Mouse (Mus musculus) forebrain, embryonic 15.5 days (tissue): ENCODE measurements around the gene 9930022D16Rik. TPM values are rescaled to one million over a fixed set of nuclear protein-coding genes. Genes with fewer than 3 reads are reported as not detected.

ENCODE experiments used
- ATAC-seq: fragments of 200-750 bp; cut with Nextera tagmentation; replicated peaks from 2 replicates; pipeline ENCODE4 v1.8.0; 2017; ENCODE audit warnings: mild to moderate bottlenecking, moderate TSS enrichment, moderate library complexity
- H3K27ac ChIP-seq: fragments of 300-500 bp; sonication (generic); replicated peaks from 2 replicates; pipeline ENCODE4 v1.5.1; 2015; ENCODE audit warnings: mild to moderate bottlenecking, inconsistent platforms
- H3K27me3 ChIP-seq: fragments of 300-500 bp; sonication (generic); 2 replicates; pipeline ENCODE4 v1.6.1; 2015; ENCODE audit warnings: inconsistent platforms
- H3K36me3 ChIP-seq: fragments of 300-500 bp; sonication (generic); 2 replicates; pipeline ENCODE4 v1.6.1; 2015; ENCODE audit warnings: mild to moderate bottlenecking, inconsistent platforms
- H3K4me1 ChIP-seq: fragments of 300-500 bp; sonication (generic); 2 replicates; pipeline ENCODE4 v1.6.1; 2015; ENCODE audit warnings: inconsistent platforms
- H3K4me2 ChIP-seq: fragments of 300-500 bp; sonication (generic); replicated peaks from 2 replicates; pipeline ENCODE4 v1.6.1; 2015; ENCODE audit warnings: mild to moderate bottlenecking, inconsistent platforms
- H3K4me3 ChIP-seq: fragments of 300-500 bp; sonication (generic); 2 replicates; pipeline ENCODE4 v1.5.1; 2015; ENCODE audit warnings: mild to moderate bottlenecking, inconsistent platforms
- H3K9ac ChIP-seq: fragments of 300-500 bp; sonication (generic); replicated peaks from 2 replicates; pipeline ENCODE4 v1.6.1; 2015; ENCODE audit warnings: mild to moderate bottlenecking, inconsistent platforms
- H3K9me3 ChIP-seq: fragments of 300-500 bp; sonication (generic); 2 replicates; pipeline ENCODE4 v1.6.1; 2016; ENCODE audit warnings: inconsistent platforms
- WGBS: fragments of 180-500 bp; shearing (Covaris S2); methylation state at CpG from one replicate; pipeline ENCODE4 v1.1.7; 2015; ENCODE audit warnings: mixed read lengths; 5-methylcytosine and 5-hydroxymethylcytosine counted together
- polyA plus RNA-seq: library from polyadenylated mRNA; unstranded; fragments of >200 nt; fragmentation: Nextera tagmentation; extraction: Ambion mirVana; gene quantifications from 2 replicates; pipeline ENCODE4 v1.2.1, GENCODE M21; 2015

The 9930022D16Rik gene
- polyA plus RNA-seq, 1 experiment from 2014 or later, result not detected

DNA sequence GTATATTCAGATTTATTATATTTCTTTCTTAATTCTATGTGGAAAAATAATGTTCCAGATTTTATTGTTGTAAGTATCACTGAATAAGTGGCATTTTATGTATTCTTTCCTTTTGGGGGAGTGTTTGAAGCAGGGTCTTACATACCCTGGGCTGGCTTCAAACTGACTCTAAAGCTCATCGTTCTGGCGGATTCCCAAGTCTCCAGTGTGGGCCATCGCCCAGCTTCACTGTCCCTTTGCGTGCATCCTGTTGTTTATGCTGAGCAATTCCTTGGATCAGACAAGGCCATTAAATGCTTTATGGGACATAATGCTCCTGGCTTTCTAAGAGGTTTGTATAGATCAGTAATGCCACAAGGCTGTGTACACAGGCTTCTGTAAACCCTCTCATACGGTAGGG, 24.7 kb upstream of the 9930022D16Rik start:
- H3K4me2 ChIP-seq, result no peak overlapping the region
- no peak for ATAC-seq
- H3K4me1 ChIP-seq, result no peaks in the 10 kb centered on the region
- H3K9ac ChIP-seq, result no peak overlapping the region
- H3K9me3 ChIP-seq, result no peaks in the 10 kb centered on the region
- H3K36me3 ChIP-seq, result no peaks in the 10 kb centered on the region
- no peaks in the 10 kb centered on the region for H3K27me3 ChIP-seq
- WGBS, result 82% methylated on average over 5 of the region's 5 CpGs
- no peak overlapping the region for H3K27ac ChIP-seq
- no peak overlapping the region for H3K4me3 ChIP-seq

- Histone ChIP-seq H3K4me2 (no peak overlapping the region), H3K27me3 (no peaks in the 10 kb centered on the region), H3K4me1 (no peaks in the 10 kb centered on the region), H3K9me3 (no peaks in the 10 kb centered on the region), H3K4me3 (no peak overlapping the region), H3K27ac (no peak overlapping the region), H3K9ac (no peak overlapping the region), H3K36me3 (peaks cover 1% of the 10 kb centered on the region; the same call in 1 of the 2 replicates)
- no peak for ATAC-seq
- WGBS, result 85% methylated on average over 7 of the region's 7 CpGs
These were observed 22.5 kb upstream of the 9930022D16Rik start for GRCm38 (mm10) chr11:109391200-109391599.

DNA sequence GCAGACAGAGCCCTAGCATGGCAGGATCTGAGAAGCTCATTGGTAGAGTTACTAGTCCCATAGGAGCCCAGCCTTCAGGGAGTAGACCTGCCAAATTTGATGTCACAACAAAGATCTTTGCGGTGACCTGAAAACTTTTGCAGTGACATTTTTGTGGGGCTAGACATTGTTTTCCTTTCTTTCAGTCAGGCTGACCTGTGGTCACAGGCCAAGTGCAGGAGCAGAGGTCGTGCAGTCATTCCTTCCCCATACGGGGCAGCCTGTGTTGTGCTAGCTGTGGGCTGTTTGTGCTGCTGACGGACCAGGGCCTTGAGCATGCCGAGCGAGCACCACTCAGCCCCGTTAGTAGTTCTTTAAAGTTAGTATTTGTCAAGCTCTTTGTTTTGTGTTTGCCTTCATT, 22.0 kb upstream of the 9930022D16Rik start:
- Histone ChIP-seq H3K27ac (no peak overlapping the region), H3K27me3 (no peaks in the 10 kb centered on the region), H3K4me1 (no peaks in the 10 kb centered on the region), H3K9ac (no peak overlapping the region), H3K9me3 (no peaks in the 10 kb centered on the region), H3K36me3 (peaks cover 6% of the 10 kb centered on the region; the same call in 1 of the 2 replicates), H3K4me3 (no peak overlapping the region), H3K4me2 (no peak overlapping the region)
- ATAC-seq, result no peak
- 57% methylated on average over 7 of the region's 7 CpGs for WGBS

DNA sequence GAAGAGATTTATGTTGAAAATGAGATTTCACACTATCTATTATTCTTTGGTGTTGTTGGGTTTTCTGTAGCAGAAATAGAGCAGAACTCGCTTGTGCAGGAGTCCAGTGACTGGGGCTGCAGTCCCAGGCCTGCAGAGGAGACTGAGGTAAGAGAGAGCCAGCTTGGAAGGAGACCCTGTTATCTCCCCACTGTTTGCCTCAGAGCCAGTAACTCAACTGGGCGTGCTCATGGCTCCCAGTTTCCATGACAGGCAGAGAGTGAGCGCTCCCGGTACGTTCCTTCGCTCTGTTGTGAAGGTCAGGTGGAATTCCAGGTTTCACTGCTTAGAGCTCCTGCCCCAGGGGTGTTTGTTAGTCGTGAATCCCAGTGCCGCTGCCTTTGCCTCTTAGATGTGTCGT, 21.1 kb upstream of the 9930022D16Rik start:
- ATAC-seq, result no peak
- peaks cover 12% of the 10 kb centered on the region; the same call in 1 of the 2 replicates for H3K36me3 ChIP-seq
- H3K4me3 ChIP-seq, result no peak overlapping the region
- H3K9ac ChIP-seq, result no peak overlapping the region
- WGBS, result 89% methylated on average over 9 of the region's 9 CpGs
- no peaks in the 10 kb centered on the region for H3K9me3 ChIP-seq
- H3K27ac ChIP-seq, result no peak overlapping the region
- no peak overlapping the region for H3K4me2 ChIP-seq
- no peaks in the 10 kb centered on the region for H3K27me3 ChIP-seq
- no peaks in the 10 kb centered on the region for H3K4me1 ChIP-seq

DNA sequence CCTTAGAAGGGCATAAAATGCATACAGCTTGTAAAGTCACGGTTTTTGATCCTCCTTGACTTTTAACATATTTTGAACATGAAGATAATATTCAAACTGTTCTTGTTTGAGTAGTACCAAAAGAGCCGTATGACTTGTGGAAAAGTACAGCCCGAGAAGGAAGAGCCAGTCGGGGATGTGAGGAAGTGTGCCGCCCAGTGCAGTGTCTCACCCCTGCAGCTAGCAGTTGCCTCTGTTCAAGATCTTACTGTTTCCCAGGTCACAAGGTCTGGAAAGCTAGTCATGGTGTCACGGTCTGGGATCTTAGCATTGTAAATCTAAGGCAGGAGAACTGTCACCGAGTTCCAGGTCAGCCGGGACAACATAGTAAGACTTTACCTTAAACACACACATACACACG, 19.0 kb upstream of the 9930022D16Rik start:
- Histone ChIP-seq H3K27ac (no peak overlapping the region), H3K4me3 (no peak overlapping the region), H3K36me3 (peaks cover 23% of the 10 kb centered on the region; the same call in 1 of the 2 replicates), H3K9me3 (no peaks in the 10 kb centered on the region), H3K4me2 (no peak overlapping the region), H3K9ac (no peak overlapping the region), H3K4me1 (no peaks in the 10 kb centered on the region), H3K27me3 (no peaks in the 10 kb centered on the region)
- ATAC-seq, result no peak
- WGBS, result 94% methylated on average over 9 of the region's 9 CpGs

- Histone ChIP-seq H3K27me3 (no peaks in the 10 kb centered on the region), H3K9ac (no peak overlapping the region), H3K4me3 (no peak overlapping the region), H3K4me1 (no peaks in the 10 kb centered on the region), H3K27ac (no peak overlapping the region), H3K9me3 (no peaks in the 10 kb centered on the region), H3K4me2 (no peak overlapping the region), H3K36me3 (peaks cover 26% of the 10 kb centered on the region; the same call in 1 of the 2 replicates)
- ATAC-seq, result no peak
- 94% methylated on average over 9 of the region's 9 CpGs for WGBS
These were observed 18.4 kb upstream of the 9930022D16Rik start for GRCm38 (mm10) chr11:109395291-109395690.

- ATAC-seq, result no peak
- H3K9me3 ChIP-seq, result no peaks in the 10 kb centered on the region
- H3K9ac ChIP-seq, result no peak overlapping the region
- no peak overlapping the region for H3K27ac ChIP-seq
- H3K36me3 ChIP-seq, result no peaks in the 10 kb centered on the region
- H3K4me1 ChIP-seq, result no peaks in the 10 kb centered on the region
- no peaks in the 10 kb centered on the region for H3K27me3 ChIP-seq
- H3K4me2 ChIP-seq, result no peak overlapping the region
- 88% methylated on average over 5 of the region's 5 CpGs for WGBS
- H3K4me3 ChIP-seq, result no peak overlapping the region
These were observed 7.3 kb upstream of the 9930022D16Rik start for GRCm38 (mm10) chr11:109406431-109406830.

GRCm38 (mm10) chr11:109410197-109410980, 3.3 kb upstream of the 9930022D16Rik start:
- H3K27me3 ChIP-seq, result no peaks in the 10 kb centered on the region
- no peak overlapping the region for H3K27ac ChIP-seq
- no peak overlapping the region for H3K9ac ChIP-seq
- no peaks in the 10 kb centered on the region for H3K4me1 ChIP-seq
- no peak overlapping the region for H3K4me3 ChIP-seq
- ATAC-seq, result no peak
- no peak overlapping the region for H3K4me2 ChIP-seq
- no peaks in the 10 kb centered on the region for H3K9me3 ChIP-seq
- no peaks in the 10 kb centered on the region for H3K36me3 ChIP-seq
- 90% methylated on average over 15 of the region's 15 CpGs for WGBS

DNA sequence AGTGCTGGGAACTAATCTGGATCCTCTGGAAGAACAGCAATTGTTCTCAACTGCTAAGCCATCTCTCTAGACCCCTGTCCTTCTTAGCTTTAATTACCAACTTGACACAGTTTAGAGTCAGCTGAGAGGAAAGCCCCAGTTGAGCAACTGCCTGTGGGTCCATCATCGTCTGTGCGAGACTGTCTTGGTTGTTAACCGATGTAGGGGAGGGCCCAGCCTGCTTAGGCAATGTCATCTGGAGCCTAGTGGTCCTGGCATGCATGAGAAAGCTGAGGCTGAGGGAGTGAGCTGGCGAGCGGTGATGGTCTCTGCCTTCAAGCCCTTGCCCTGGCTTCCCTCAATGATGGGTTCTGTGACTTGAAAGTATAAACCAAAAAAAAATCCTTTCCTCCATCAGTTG, 1.1 kb downstream of the 9930022D16Rik start:
- Histone ChIP-seq H3K4me3 (no peak overlapping the region), H3K27me3 (no peaks in the 10 kb centered on the region), H3K9me3 (no peaks in the 10 kb centered on the region), H3K4me2 (no peak overlapping the region), H3K9ac (no peak overlapping the region), H3K27ac (no peak overlapping the region), H3K4me1 (no peaks in the 10 kb centered on the region), H3K36me3 (no peaks in the 10 kb centered on the region)
- 86% methylated on average over 5 of the region's 5 CpGs for WGBS
- no peak for ATAC-seq

DNA sequence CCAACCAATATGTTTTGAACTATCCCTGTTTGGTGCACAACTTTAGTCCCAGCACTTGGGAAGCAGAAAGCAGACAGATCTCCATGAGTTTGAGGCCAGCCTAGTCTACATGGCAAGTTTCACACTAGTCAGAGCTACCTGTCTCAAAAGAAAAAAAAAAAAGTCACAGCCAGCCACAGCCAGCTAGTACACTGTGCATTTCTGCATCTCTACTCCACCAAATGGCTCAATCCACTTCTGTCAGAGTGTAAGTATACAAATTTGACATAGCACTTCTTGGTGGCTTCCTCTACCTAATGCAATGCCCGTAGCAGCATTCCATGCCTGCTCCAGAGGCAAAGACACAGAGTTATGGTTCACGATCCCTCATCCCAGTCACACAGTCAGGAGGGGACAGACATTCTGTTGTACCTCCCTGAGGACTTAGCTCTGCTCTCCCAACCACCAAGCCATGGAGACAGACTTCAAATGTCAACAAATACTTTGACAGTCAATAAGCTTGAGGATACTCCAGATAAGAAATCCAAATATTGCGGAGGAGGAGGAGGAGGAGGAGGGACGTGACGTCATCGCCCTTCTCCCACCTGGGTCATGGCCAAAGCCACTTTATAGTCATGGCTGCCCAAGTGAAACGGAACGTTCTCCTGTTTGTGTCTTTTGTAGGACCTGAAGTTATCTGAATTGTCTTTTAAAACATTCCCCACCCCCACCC, 3.1 kb downstream of the 9930022D16Rik start:
- Histone ChIP-seq H3K36me3 (no peaks in the 10 kb centered on the region), H3K9me3 (no peaks in the 10 kb centered on the region), H3K9ac (no peak overlapping the region), H3K4me2 (no peak overlapping the region), H3K27ac (no peak overlapping the region), H3K4me1 (no peaks in the 10 kb centered on the region), H3K27me3 (no peaks in the 10 kb centered on the region), H3K4me3 (no peak overlapping the region)
- ATAC-seq, result no peak
- 90% methylated on average over 8 of the region's 8 CpGs for whole genome bisulfite sequencing

GRCm38 (mm10) chr11:109417472-109418040, 3.8 kb downstream of the 9930022D16Rik start:
- Histone ChIP-seq H3K9me3 (no peaks in the 10 kb centered on the region), H3K27ac (no peak overlapping the region), H3K4me3 (no peak overlapping the region), H3K4me1 (no peaks in the 10 kb centered on the region), H3K4me2 (no peak overlapping the region), H3K9ac (no peak overlapping the region), H3K27me3 (no peaks in the 10 kb centered on the region), H3K36me3 (no peaks in the 10 kb centered on the region)
- ATAC-seq, result no peak
- WGBS, result 90% methylated on average over 9 of the region's 9 CpGs

DNA sequence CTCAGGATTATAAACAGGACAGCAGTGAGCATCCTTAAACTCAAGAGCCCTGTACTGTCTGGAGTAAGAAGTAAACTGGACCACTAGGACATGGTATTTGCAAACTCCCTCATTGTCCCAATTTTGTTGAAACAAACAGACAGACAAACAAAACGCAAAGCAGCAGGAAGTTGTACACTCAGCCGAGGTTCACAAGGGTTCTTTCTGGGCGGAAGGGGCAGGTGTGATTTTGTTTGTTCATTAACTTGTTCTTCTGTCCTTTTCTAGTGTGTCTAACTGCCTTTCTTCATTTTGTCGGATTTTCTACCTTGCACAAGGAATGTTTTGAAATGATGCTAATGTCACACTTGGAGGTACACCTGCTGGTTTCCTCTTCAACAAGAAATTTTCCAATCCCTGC, 5.7 kb downstream of the 9930022D16Rik start:
- Histone ChIP-seq H3K9ac (no peak overlapping the region), H3K9me3 (no peaks in the 10 kb centered on the region), H3K27ac (no peak overlapping the region), H3K36me3 (no peaks in the 10 kb centered on the region), H3K4me2 (no peak overlapping the region), H3K4me3 (no peak overlapping the region), H3K4me1 (no peaks in the 10 kb centered on the region), H3K27me3 (no peaks in the 10 kb centered on the region)
- WGBS, result 45% methylated on average over 4 of the region's 4 CpGs
- ATAC-seq, result no peak
